Mouse (Mus musculus) lung, embryonic 16.5 days (tissue): ENCODE results near the gene Fcho1. TPM values are rescaled to one million over a fixed set of nuclear protein-coding genes. Genes with fewer than 3 reads are reported as not detected.
"Not testable (repeated sequence)": the region's sequence is repeated elsewhere in the genome, so short reads cannot be mapped to it uniquely, and the experiment has no call there.

Experiments
- ATAC-seq: fragments of 200-750 bp; cut with Nextera tagmentation; 2 replicates; pipeline ENCODE4 v1.8.0; 2017; ENCODE audit warnings: low read depth, mild to moderate bottlenecking, moderate library complexity
- H3K27ac ChIP-seq: fragments of 300-500 bp; sonication (generic); 2 replicates; pipeline ENCODE4 v1.5.1; 2014; ENCODE audit warnings: mild to moderate bottlenecking, control low read depth, low read length
- H3K27me3 ChIP-seq: fragments of 300-500 bp; sonication (generic); 2 replicates; pipeline ENCODE4 v1.6.1; 2014; ENCODE audit warnings: low read depth, low read length, mixed read lengths; ENCODE audit not compliant: control insufficient read depth, insufficient read depth
- H3K36me3 ChIP-seq: fragments of 300-500 bp; sonication (generic); 2 replicates; pipeline ENCODE4 v1.6.1; 2014; ENCODE audit warnings: low read length; ENCODE audit not compliant: control insufficient read depth, insufficient read depth
- H3K4me1 ChIP-seq: fragments of 300-500 bp; sonication (generic); replicated peaks from 2 replicates; pipeline ENCODE4 v1.6.1; 2014; ENCODE audit warnings: low read length, mixed read lengths; ENCODE audit not compliant: control insufficient read depth, insufficient read depth
- H3K4me2 ChIP-seq: fragments of 300-500 bp; sonication (generic); 2 replicates; pipeline ENCODE4 v1.6.1; 2014; ENCODE audit warnings: low read depth, low read length, control low read depth
- H3K4me3 ChIP-seq: fragments of 300-500 bp; sonication (generic); 2 replicates; pipeline ENCODE4 v1.5.1; 2014; ENCODE audit warnings: mild to moderate bottlenecking, low read length, control low read depth
- H3K9ac ChIP-seq: fragments of 300-500 bp; sonication (generic); 2 replicates; pipeline ENCODE4 v1.6.1; 2014; ENCODE audit warnings: low read length, control low read depth
- H3K9me3 ChIP-seq: fragments of 300-500 bp; sonication (generic); 2 replicates; pipeline ENCODE4 v1.6.1; 2016; ENCODE audit warnings: low read length; ENCODE audit not compliant: control insufficient read depth
- WGBS: fragments of 180-500 bp; shearing (Covaris S2); extraction: QIAGEN DNeasy Blood & Tissue Kit; methylation state at CpG from one replicate; pipeline ENCODE4 v1.1.7; 2014; 5-methylcytosine and 5-hydroxymethylcytosine counted together
- polyA plus RNA-seq: library from polyadenylated mRNA; unstranded; fragments of >200 nt; fragmentation: Nextera tagmentation; extraction: Ambion mirVana; gene quantifications from 2 replicates; pipeline ENCODE4 v1.2.1, GENCODE M21; 2015

Gene Fcho1
- 6.5 and 8.0 TPM in 2 replicates for polyA plus RNA-seq

- Histone ChIP-seq H3K4me2 (peak within 1 kb of the TSS; percentile 86), H3K27me3 (peaks cover 8% of the 10 kb centered on the region), H3K9ac (peak within 1 kb of the TSS; percentile 72), H3K4me3 (peak within 1 kb of the TSS; percentile 62), H3K36me3 (no peaks in the 10 kb centered on the region), H3K4me1 (no peaks in the 10 kb centered on the region), H3K27ac (no peak within 1 kb of the TSS), H3K9me3 (no peaks in the 10 kb centered on the region)
- 1% methylated on average over 52 of the region's 54 CpGs for WGBS
- peak; percentile 90 for ATAC-seq
Observed at GRCm38 (mm10) chr8:71725122-71725924, at the start of gene Fcho1. TSS of gene Fcho1 (minus strand) at chr8:71725716.

- no peak overlapping the region for H3K9ac ChIP-seq
- 87% methylated on average over 15 of the region's 15 CpGs for WGBS
- no peaks in the 10 kb centered on the region for H3K27me3 ChIP-seq
- no peak overlapping the region for H3K4me3 ChIP-seq
- H3K36me3 ChIP-seq: no peaks in the 10 kb centered on the region
- ATAC-seq: no peak
- H3K4me1 ChIP-seq: no peaks in the 10 kb centered on the region
- peaks cover 11% of the 10 kb centered on the region for H3K9me3 ChIP-seq
- H3K4me2 ChIP-seq: no peak overlapping the region
- H3K27ac ChIP-seq: no peak overlapping the region
Observed at GRCm38 (mm10) chr8:71771336-71771735, 45.8 kb upstream of the Fcho1 start.

- 92% methylated on average over 3 of the region's 3 CpGs for WGBS
- Histone ChIP-seq H3K27ac (no peak overlapping the region), H3K27me3 (no peaks in the 10 kb centered on the region), H3K9ac (no peak overlapping the region), H3K4me2 (no peak overlapping the region), H3K4me1 (no peaks in the 10 kb centered on the region), H3K4me3 (no peak overlapping the region), H3K9me3 (no peaks in the 10 kb centered on the region), H3K36me3 (no peaks in the 10 kb centered on the region)
- no peak for ATAC-seq
Observed at GRCm38 (mm10) chr8:71758816-71759215, 33.3 kb upstream of the Fcho1 start.

- H3K9ac ChIP-seq, ATAC-seq, H3K4me3 ChIP-seq, H3K27ac ChIP-seq, H3K4me2 ChIP-seq, H3K9me3 ChIP-seq, H3K27me3 ChIP-seq, H3K4me1 ChIP-seq, H3K36me3 ChIP-seq: not testable (repeated sequence)
- 59% methylated on average over 7 of the region's 7 CpGs for WGBS
Observed at GRCm38 (mm10) chr8:71752881-71753552, 27.5 kb upstream of the Fcho1 start.

- ATAC-seq, H3K36me3 ChIP-seq, H3K4me3 ChIP-seq, H3K27me3 ChIP-seq, H3K27ac ChIP-seq, H3K4me1 ChIP-seq, H3K4me2 ChIP-seq, H3K9ac ChIP-seq, H3K9me3 ChIP-seq: not testable (repeated sequence)
Observed at GRCm38 (mm10) chr8:71752263-71752662, 26.7 kb upstream of the Fcho1 start.

- not testable (repeated sequence) for H3K36me3 ChIP-seq, H3K9ac ChIP-seq, H3K9me3 ChIP-seq, H3K4me2 ChIP-seq, H3K27ac ChIP-seq, H3K27me3 ChIP-seq, H3K4me1 ChIP-seq, H3K4me3 ChIP-seq
- 0 out of 2 replicates have a peak, but pooled peaks have one; percentile 43 for ATAC-seq
- 52% methylated on average over 2 of the region's 2 CpGs for WGBS
Observed at GRCm38 (mm10) chr8:71751337-71751886, 25.9 kb upstream of the Fcho1 start.

- H3K36me3 ChIP-seq, H3K27me3 ChIP-seq, H3K4me2 ChIP-seq, H3K27ac ChIP-seq, H3K9ac ChIP-seq, H3K9me3 ChIP-seq, H3K4me1 ChIP-seq, ATAC-seq, H3K4me3 ChIP-seq: not testable (repeated sequence)
- 80% methylated on average over 6 of the region's 6 CpGs for WGBS
Observed at GRCm38 (mm10) chr8:71749321-71750075, 24.0 kb upstream of the Fcho1 start.

- H3K4me1 ChIP-seq, ATAC-seq, H3K4me2 ChIP-seq, H3K27ac ChIP-seq, H3K9ac ChIP-seq, H3K27me3 ChIP-seq, H3K4me3 ChIP-seq, H3K9me3 ChIP-seq, H3K36me3 ChIP-seq: not testable (repeated sequence)
Observed at GRCm38 (mm10) chr8:71747082-71747481, 21.6 kb upstream of the Fcho1 start.

- Histone ChIP-seq H3K36me3 (no peaks in the 10 kb centered on the region), H3K9ac (no peak overlapping the region), H3K27ac (no peak overlapping the region), H3K27me3 (no peaks in the 10 kb centered on the region), H3K9me3 (no peaks in the 10 kb centered on the region), H3K4me3 (no peak overlapping the region), H3K4me2 (no peak overlapping the region), H3K4me1 (0 out of 2 replicates have a peak, but pooled peaks cover 3% of the 10 kb centered on the region)
- ATAC-seq: no peak
- 81% methylated on average over 1 of the region's 1 CpGs for WGBS
Observed at GRCm38 (mm10) chr8:71745322-71745721, 19.8 kb upstream of the Fcho1 start.
